Mouse (Mus musculus) intestine, postnatal 0 days (tissue): ENCODE measurements at regions not wholly inside any gene's neighbourhood (a gene's known extent, or its start where the extent isn't known, plus 50 kb on each side); places are given as distances from the start of the nearest gene placed in this dataset.
A peak's percentile ranks its signal among the peaks of the same experiment; 100 is the strongest.

Source experiments
- ATAC-seq: fragments of 200-750 bp; cut with Nextera tagmentation; 2 replicates; pipeline ENCODE4 v1.8.0; 2017; ENCODE audit warnings: mild to moderate bottlenecking, moderate TSS enrichment, moderate library complexity
- H3K27ac ChIP-seq: fragments of 300-500 bp; sonication (generic); 2 replicates; pipeline ENCODE4 v1.5.1; 2014; ENCODE audit warnings: mild to moderate bottlenecking, low read depth, low read length, moderate library complexity
- H3K27me3 ChIP-seq: fragments of 300-500 bp; sonication (generic); replicated peaks from 2 replicates; pipeline ENCODE4 v1.6.1; 2014; ENCODE audit warnings: low read length, mixed read lengths; ENCODE audit not compliant: control insufficient read depth, insufficient read depth
- H3K36me3 ChIP-seq: fragments of 300-500 bp; sonication (generic); 2 replicates; pipeline ENCODE4 v1.6.1; 2014; ENCODE audit warnings: mild to moderate bottlenecking, moderate library complexity; ENCODE audit not compliant: control insufficient read depth, insufficient read depth
- H3K4me1 ChIP-seq: fragments of 300-500 bp; sonication (generic); replicated peaks from 2 replicates; pipeline ENCODE4 v1.6.1; 2014; ENCODE audit warnings: antibody characterized with exemption, low read length, mixed read lengths; ENCODE audit not compliant: control insufficient read depth, insufficient read depth
- H3K4me2 ChIP-seq: fragments of 300-500 bp; sonication (generic); replicated peaks from 2 replicates; pipeline ENCODE4 v1.6.1; 2014; ENCODE audit warnings: low read depth, mild to moderate bottlenecking, moderate library complexity
- H3K4me3 ChIP-seq: fragments of 300-500 bp; sonication (generic); 2 replicates; pipeline ENCODE4 v1.5.1; 2014; ENCODE audit warnings: low read depth, low read length
- H3K9ac ChIP-seq: fragments of 300-500 bp; sonication (generic); 2 replicates; pipeline ENCODE4 v1.6.1; 2014; ENCODE audit warnings: mild to moderate bottlenecking, low read depth, low read length
- H3K9me3 ChIP-seq: fragments of 300-500 bp; sonication (generic); 2 replicates; pipeline ENCODE4 v1.6.1; 2016; ENCODE audit warnings: mixed run types; ENCODE audit not compliant: control insufficient read depth
- CTCF ChIP-seq: sonication (generic); IDR thresholded peaks from 2 replicates; pipeline ENCODE4 v1.5.1; 2016; ENCODE audit warnings: low read depth, mild to moderate bottlenecking, control low read depth, antibody characterized with exemption, moderate library complexity
- WGBS: fragments of 180-500 bp; shearing (Covaris S2); extraction: QIAGEN DNeasy Blood & Tissue Kit; methylation state at CpG from one replicate; pipeline ENCODE4 v1.1.7; 2014; 5-methylcytosine and 5-hydroxymethylcytosine counted together

DNA sequence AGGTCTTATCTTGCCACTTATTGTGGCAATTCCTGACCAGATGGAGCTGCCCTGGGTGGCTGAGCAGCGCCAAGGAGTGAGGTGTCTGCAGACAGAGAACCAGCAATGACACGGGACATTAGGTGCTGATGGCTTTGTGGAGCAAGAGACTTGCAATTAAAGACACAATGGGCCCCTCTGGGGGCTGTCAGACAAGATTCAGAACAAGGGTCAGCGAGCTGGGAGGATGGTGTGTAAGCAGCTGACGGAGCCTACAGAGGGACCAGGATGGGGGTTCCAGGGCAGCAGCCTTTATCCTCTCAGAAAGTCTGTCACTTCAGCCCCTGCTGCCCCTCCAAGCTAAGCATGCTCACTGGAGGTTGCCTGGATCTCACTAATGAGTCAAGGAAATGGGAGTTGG lies 120.1 kb upstream of the Thy1 start:
- ATAC-seq = no peak
- Histone ChIP-seq H3K4me2 (no peak overlapping the region), H3K4me1 (no peaks in the 10 kb centered on the region), H3K4me3 (no peak overlapping the region), H3K9me3 (no peaks in the 10 kb centered on the region), H3K9ac (no peak overlapping the region), H3K27me3 (peaks cover 15% of the 10 kb centered on the region; the same call in 1 of the 2 replicates), H3K36me3 (no peaks in the 10 kb centered on the region), H3K27ac (no peak overlapping the region)
- WGBS = 31% methylated on average over 4 of the region's 4 CpGs
- TF ChIP-seq CTCF = no peak

GRCm38 (mm10) chr9:43924795-43925194 lies 118.4 kb upstream of the Thy1 start:
- ATAC-seq = no peak
- Histone ChIP-seq H3K9me3 (no peaks in the 10 kb centered on the region), H3K27me3 (peaks cover 15% of the 10 kb centered on the region; the same call in 1 of the 2 replicates), H3K9ac (no peak overlapping the region), H3K27ac (no peak overlapping the region), H3K36me3 (no peaks in the 10 kb centered on the region), H3K4me2 (no peak overlapping the region), H3K4me1 (no peaks in the 10 kb centered on the region), H3K4me3 (no peak overlapping the region)
- peak; percentile 52 for TF ChIP-seq CTCF
- WGBS = 37% methylated on average over 15 of the region's 15 CpGs

GRCm38 (mm10) chr9:43929312-43930036 lies 113.7 kb upstream of the Thy1 start:
- no peak overlapping the region for H3K9ac ChIP-seq
- H3K4me1 ChIP-seq = no peaks in the 10 kb centered on the region
- no peaks in the 10 kb centered on the region for H3K36me3 ChIP-seq
- no peak overlapping the region for H3K27ac ChIP-seq
- WGBS = 23% methylated on average over 7 of the region's 7 CpGs
- TF ChIP-seq CTCF = no peak
- no peak for ATAC-seq
- no peak overlapping the region for H3K4me2 ChIP-seq
- H3K27me3 ChIP-seq = 0 out of 2 replicates have a peak, but pooled peaks cover 2% of the 10 kb centered on the region
- H3K9me3 ChIP-seq = no peaks in the 10 kb centered on the region
- H3K4me3 ChIP-seq = no peak overlapping the region

DNA sequence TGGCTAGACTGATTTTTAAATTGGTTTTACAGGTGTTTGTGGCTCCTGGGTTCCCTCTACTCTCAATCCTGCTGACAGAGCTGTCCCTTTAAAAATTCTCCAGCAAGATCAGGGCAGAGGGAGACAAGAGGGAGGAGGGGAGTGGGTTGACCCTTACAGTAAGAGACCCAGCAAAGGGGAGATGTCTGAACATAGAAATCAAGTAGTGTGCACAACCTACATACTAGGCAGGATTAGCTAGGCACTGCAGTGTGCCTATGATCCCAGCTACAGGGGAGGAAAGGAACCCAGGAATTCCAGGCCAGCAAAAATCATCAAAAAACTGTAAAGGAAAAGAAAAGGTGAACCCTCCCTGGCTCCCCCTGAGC lies 113.2 kb upstream of the Thy1 start:
- H3K36me3 ChIP-seq = no peaks in the 10 kb centered on the region
- no peak overlapping the region for H3K9ac ChIP-seq
- H3K27ac ChIP-seq = no peak overlapping the region
- no peak overlapping the region for H3K4me3 ChIP-seq
- H3K4me2 ChIP-seq = no peak overlapping the region
- 0 out of 2 replicates have a peak, but pooled peaks cover 2% of the 10 kb centered on the region for H3K27me3 ChIP-seq
- no peak for TF ChIP-seq CTCF
- no peaks in the 10 kb centered on the region for H3K4me1 ChIP-seq
- no peaks in the 10 kb centered on the region for H3K9me3 ChIP-seq
- ATAC-seq = no peak

DNA sequence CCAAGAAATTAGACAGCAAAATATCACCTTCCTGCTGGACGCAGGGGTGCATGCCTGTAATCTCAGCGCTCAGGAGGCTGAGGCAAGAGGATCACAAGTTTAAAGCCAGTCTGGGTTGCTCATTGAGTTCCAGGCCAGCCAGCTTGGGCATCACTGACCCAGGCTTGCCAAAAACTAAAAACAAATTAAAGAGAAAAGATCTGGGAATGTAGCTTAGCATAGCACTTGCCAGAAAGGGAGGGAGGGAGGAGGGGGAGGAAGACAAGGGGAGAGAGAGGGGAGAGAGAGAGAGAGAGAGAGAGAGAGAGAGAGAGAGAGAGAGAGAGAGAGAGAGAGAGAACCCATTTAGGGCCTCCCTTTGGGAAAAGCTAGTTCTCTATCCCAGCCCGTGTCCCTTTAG lies 112.7 kb upstream of the Thy1 start:
- H3K9me3 ChIP-seq = no peaks in the 10 kb centered on the region
- H3K36me3 ChIP-seq = no peaks in the 10 kb centered on the region
- no peak for ATAC-seq
- no peak overlapping the region for H3K4me3 ChIP-seq
- no peak overlapping the region for H3K4me2 ChIP-seq
- H3K4me1 ChIP-seq = no peaks in the 10 kb centered on the region
- 67% methylated on average over 3 of the region's 3 CpGs for WGBS
- no peak overlapping the region for H3K27ac ChIP-seq
- no peak for TF ChIP-seq CTCF
- no peak overlapping the region for H3K9ac ChIP-seq
- 0 out of 2 replicates have a peak, but pooled peaks cover 2% of the 10 kb centered on the region for H3K27me3 ChIP-seq

GRCm38 (mm10) chr9:43934012-43934690 lies 109.0 kb upstream of the Thy1 start:
- Histone ChIP-seq H3K4me3 (no peak overlapping the region), H3K36me3 (no peaks in the 10 kb centered on the region), H3K9ac (no peak overlapping the region), H3K4me2 (0 out of 2 replicates have a peak overlapping the region, but pooled peaks have one; percentile 18), H3K4me1 (no peaks in the 10 kb centered on the region), H3K27ac (no peak overlapping the region), H3K27me3 (0 out of 2 replicates have a peak, but pooled peaks cover 6% of the 10 kb centered on the region), H3K9me3 (no peaks in the 10 kb centered on the region)
- TF ChIP-seq CTCF = no peak
- WGBS = 24% methylated on average over 18 of the region's 18 CpGs
- ATAC-seq = no peak
